Mouse (Mus musculus) cerebellum, adult 2 months (tissue): ENCODE data around the gene Srsf4.

Source experiments
- CTCF ChIP-seq: fragments of 200-500 bp; IDR thresholded peaks from 2 replicates; pipeline ENCODE4 v1.5.1; 2011; ENCODE audit warnings: low read depth, mild to moderate bottlenecking, control low read depth, low read length, moderate library complexity, borderline replicate concordance; ENCODE audit not compliant: insufficient read depth
- POLR2A ChIP-seq: fragments of 200-500 bp; IDR thresholded peaks from 2 replicates; pipeline ENCODE4 v1.6.1; 2011; ENCODE audit warnings: low read length, control low read depth, borderline replicate concordance; ENCODE audit not compliant: insufficient read depth

DNA sequence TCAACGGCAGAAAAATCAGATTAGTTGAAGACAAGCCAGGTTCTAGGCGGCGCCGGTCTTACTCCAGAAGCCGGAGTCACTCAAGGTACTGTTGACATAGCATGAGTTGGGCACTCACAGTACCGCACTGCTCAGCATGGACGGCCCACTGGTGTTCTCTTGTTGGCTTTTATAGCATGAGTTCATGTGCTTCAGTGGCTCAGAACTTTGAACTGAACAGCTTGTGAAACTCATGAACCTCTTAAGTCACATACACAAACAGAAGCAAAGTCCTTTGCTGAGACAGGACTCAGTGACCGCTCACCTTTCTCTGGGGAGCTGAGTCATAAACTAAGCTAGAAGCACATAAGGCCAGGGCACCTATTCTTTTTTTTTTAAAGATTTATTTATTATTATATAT lies 24.4 kb downstream of the Srsf4 start:
- TF ChIP-seq CTCF (no peak), POLR2A (no peak)
